Mouse (Mus musculus): ENCODE results near the gene Med9. TPM values are rescaled to one million over a fixed set of nuclear protein-coding genes. Genes with fewer than 3 reads are reported as not detected.

Med9 gene
- polyA plus RNA-seq, 1 experiment from 2014 or later = 43.7 TPM

GRCm38 (mm10) chr11:59960476-59961337, 12.7 kb downstream of the Med9 start:
- peaks cover 19% of the 10 kb centered on the region; the same call in 1 of the 2 replicates for H3K27me3 ChIP-seq (ENCODE audit: control insufficient read depth, insufficient read depth, low read length)
- 88% methylated on average over 20 of the region's 20 CpGs for WGBS
- no peak for ATAC-seq (ENCODE audit: low FRiP score, low TSS enrichment)
- H3K9me3 ChIP-seq (ENCODE audit: control insufficient read depth, low read length) = no peaks in the 10 kb centered on the region
- peaks cover 19% of the 10 kb centered on the region for H3K36me3 ChIP-seq (ENCODE audit: control insufficient read depth, insufficient read depth, low read length)
- no peak overlapping the region for H3K4me3 ChIP-seq (ENCODE audit: low read length)
- H3K4me2 ChIP-seq (replicated peaks; ENCODE audit: low read depth, low read length) = no peak overlapping the region
- peaks cover 13% of the 10 kb centered on the region for H3K4me1 ChIP-seq (ENCODE audit: control insufficient read depth, insufficient read depth, low read length)
- no peak overlapping the region for H3K27ac ChIP-seq (ENCODE audit: low read depth, low read length)
- 0 out of 2 replicates have a peak overlapping the region, but pooled peaks have one; percentile 12 for H3K9ac ChIP-seq (ENCODE audit: low read depth, low read length)

- H3K4me2 ChIP-seq (replicated peaks; ENCODE audit: low read depth, low read length) = no peak overlapping the region
- no peak overlapping the region for H3K4me3 ChIP-seq (ENCODE audit: low read length)
- H3K27me3 ChIP-seq (ENCODE audit: control insufficient read depth, insufficient read depth, low read length) = peaks cover 19% of the 10 kb centered on the region; the same call in 1 of the 2 replicates
- no peak overlapping the region for H3K9ac ChIP-seq (ENCODE audit: low read depth, low read length)
- ATAC-seq (ENCODE audit: low FRiP score, low TSS enrichment) = no peak
- H3K9me3 ChIP-seq (ENCODE audit: control insufficient read depth, low read length) = no peaks in the 10 kb centered on the region
- H3K4me1 ChIP-seq (ENCODE audit: control insufficient read depth, insufficient read depth, low read length) = peaks cover 19% of the 10 kb centered on the region
- no peak overlapping the region for H3K27ac ChIP-seq (ENCODE audit: low read depth, low read length)
- peaks cover 19% of the 10 kb centered on the region for H3K36me3 ChIP-seq (ENCODE audit: control insufficient read depth, insufficient read depth, low read length)
- 90% methylated on average over 9 of the region's 9 CpGs for WGBS
These were observed 13.4 kb downstream of the Med9 start for GRCm38 (mm10) chr11:59961338-59961875.

GRCm38 (mm10) chr11:59962590-59962989, 14.6 kb downstream of the Med9 start:
- Histone ChIP-seq H3K4me2 (replicated peaks; ENCODE audit: low read depth, low read length) (no peak overlapping the region), H3K4me3 (ENCODE audit: low read length) (no peak overlapping the region), H3K9me3 (ENCODE audit: control insufficient read depth, low read length) (no peaks in the 10 kb centered on the region), H3K27me3 (ENCODE audit: control insufficient read depth, insufficient read depth, low read length) (peaks cover 19% of the 10 kb centered on the region; the same call in 1 of the 2 replicates), H3K27ac (ENCODE audit: low read depth, low read length) (no peak overlapping the region), H3K36me3 (ENCODE audit: control insufficient read depth, insufficient read depth, low read length) (peaks cover 19% of the 10 kb centered on the region), H3K4me1 (ENCODE audit: control insufficient read depth, insufficient read depth, low read length) (peaks cover 19% of the 10 kb centered on the region), H3K9ac (ENCODE audit: low read depth, low read length) (no peak overlapping the region)
- ATAC-seq (ENCODE audit: low FRiP score, low TSS enrichment) = no peak
- WGBS = 67% methylated on average over 3 of the region's 3 CpGs

GRCm38 (mm10) chr11:59963364-59964162, 15.6 kb downstream of the Med9 start:
- Histone ChIP-seq H3K4me2 (replicated peaks; ENCODE audit: low read depth, low read length) (peak overlapping the region; percentile 96), H3K4me3 (ENCODE audit: low read length) (peak overlapping the region; percentile 49), H3K27ac (ENCODE audit: low read depth, low read length) (no peak overlapping the region), H3K27me3 (ENCODE audit: control insufficient read depth, insufficient read depth, low read length) (peaks cover 19% of the 10 kb centered on the region; the same call in 1 of the 2 replicates), H3K4me1 (ENCODE audit: control insufficient read depth, insufficient read depth, low read length) (peaks cover 19% of the 10 kb centered on the region), H3K9me3 (ENCODE audit: control insufficient read depth, low read length) (no peaks in the 10 kb centered on the region), H3K9ac (ENCODE audit: low read depth, low read length) (peak overlapping the region; percentile 60; the same call in 1 of the 2 replicates), H3K36me3 (ENCODE audit: control insufficient read depth, insufficient read depth, low read length) (peaks cover 19% of the 10 kb centered on the region)
- no peak for ATAC-seq (ENCODE audit: low FRiP score, low TSS enrichment)
- WGBS = 7% methylated on average over 34 of the region's 34 CpGs

- Histone ChIP-seq H3K27ac (ENCODE audit: low read depth, low read length) (no peak overlapping the region), H3K4me3 (ENCODE audit: low read length) (peak overlapping the region; percentile 49), H3K9me3 (ENCODE audit: control insufficient read depth, low read length) (no peaks in the 10 kb centered on the region), H3K9ac (ENCODE audit: low read depth, low read length) (peak overlapping the region; percentile 60), H3K4me2 (replicated peaks; ENCODE audit: low read depth, low read length) (peak overlapping the region; percentile 96), H3K36me3 (ENCODE audit: control insufficient read depth, insufficient read depth, low read length) (peaks cover 19% of the 10 kb centered on the region), H3K4me1 (ENCODE audit: control insufficient read depth, insufficient read depth, low read length) (peaks cover 19% of the 10 kb centered on the region), H3K27me3 (ENCODE audit: control insufficient read depth, insufficient read depth, low read length) (peaks cover 19% of the 10 kb centered on the region; the same call in 1 of the 2 replicates)
- peak; percentile 29; the same call in 1 of the 2 replicates for ATAC-seq (ENCODE audit: low FRiP score, low TSS enrichment)
- WGBS = 2% methylated on average over 33 of the region's 33 CpGs
These were observed 16.3 kb downstream of the Med9 start for GRCm38 (mm10) chr11:59964163-59964758.

GRCm38 (mm10) chr11:59964818-59965217, 16.8 kb downstream of the Med9 start, which contains the start of gene Rasd1:
Rasd1 (minus strand) TSS chr11:59964944.
- Histone ChIP-seq H3K9ac (ENCODE audit: low read depth, low read length) (peak within 1 kb of the TSS; percentile 60), H3K4me3 (ENCODE audit: low read length) (peak within 1 kb of the TSS; percentile 49), H3K4me2 (replicated peaks; ENCODE audit: low read depth, low read length) (peak within 1 kb of the TSS; percentile 96), H3K4me1 (ENCODE audit: control insufficient read depth, insufficient read depth, low read length) (peaks cover 19% of the 10 kb centered on the region), H3K9me3 (ENCODE audit: control insufficient read depth, low read length) (no peaks in the 10 kb centered on the region), H3K36me3 (ENCODE audit: control insufficient read depth, insufficient read depth, low read length) (peaks cover 19% of the 10 kb centered on the region), H3K27me3 (ENCODE audit: control insufficient read depth, insufficient read depth, low read length) (peaks cover 19% of the 10 kb centered on the region; the same call in 1 of the 2 replicates), H3K27ac (ENCODE audit: low read depth, low read length) (peak within 1 kb of the TSS; percentile 69)
- ATAC-seq (ENCODE audit: low FRiP score, low TSS enrichment) = peak; percentile 87
- 2% methylated on average over 28 of the region's 28 CpGs for WGBS

GRCm38 (mm10) chr11:59965227-59966101, 17.5 kb downstream of the Med9 start:
- peaks cover 19% of the 10 kb centered on the region; the same call in 1 of the 2 replicates for H3K27me3 ChIP-seq (ENCODE audit: control insufficient read depth, insufficient read depth, low read length)

More at GRCm38 (mm10) chr11:59965227-59966101, 17.5 kb downstream of the Med9 start:
- Histone ChIP-seq H3K4me2 (replicated peaks; ENCODE audit: low read depth, low read length) (peak overlapping the region; percentile 96), H3K4me1 (ENCODE audit: control insufficient read depth, insufficient read depth, low read length) (peaks cover 19% of the 10 kb centered on the region), H3K36me3 (ENCODE audit: control insufficient read depth, insufficient read depth, low read length) (peaks cover 17% of the 10 kb centered on the region), H3K4me3 (ENCODE audit: low read length) (peak overlapping the region; percentile 49), H3K9ac (ENCODE audit: low read depth, low read length) (peak overlapping the region; percentile 60), H3K27ac (ENCODE audit: low read depth, low read length) (peak overlapping the region; percentile 69), H3K9me3 (ENCODE audit: control insufficient read depth, low read length) (no peaks in the 10 kb centered on the region)
- WGBS = 22% methylated on average over 25 of the region's 25 CpGs
- ATAC-seq (ENCODE audit: low FRiP score, low TSS enrichment) = peak; percentile 85
